Mouse (Mus musculus) frontal cortex, adult 2 months (tissue): ENCODE data around the gene Cyp2j5. TPM values are rescaled to one million over a fixed set of nuclear protein-coding genes. Genes with fewer than 3 reads are reported as not detected.
"Not testable (repeated sequence)": the region's sequence is repeated elsewhere in the genome, so short reads cannot be mapped to it uniquely, and the experiment has no call there.

Experiments used
- DNase-seq, 2 experiments: peaks; one replicate each; pipeline ENCODE4 v3.0.0; 2022; ENCODE audit warnings: low spot score in 1 of 2; ENCODE audit errors: extremely low spot score in 1 of 2
- polyA plus RNA-seq: library from polyadenylated mRNA; depleted of rRNA; stranded (reverse); fragments of >200 nt; gene quantifications from 2 replicates; pipeline ENCODE4 v1.2.3, GENCODE M21; 2012; rRNA removed

The Cyp2j5 gene
- polyA plus RNA-seq: not detected in 2 replicates

GRCm38 (mm10) chr4:96663991-96664390, at the start of gene Cyp2j5:
Cyp2j5 (minus strand) TSS chr4:96664154.
- no peak for DNase-seq

- DNase-seq: peak; percentile 55 to 89
Observed at GRCm38 (mm10) chr4:96705281-96705951, 41.5 kb upstream of the Cyp2j5 start.

- DNase-seq: no peak
Observed at GRCm38 (mm10) chr4:96698218-96698561, 34.2 kb upstream of the Cyp2j5 start.

GRCm38 (mm10) chr4:96697511-96698217, 33.7 kb upstream of the Cyp2j5 start:
- DNase-seq: peak in 1 of 2 experiments; percentile 34

GRCm38 (mm10) chr4:96696614-96697360, 32.8 kb upstream of the Cyp2j5 start:
- DNase-seq: peak; percentile 46 to 90

- DNase-seq: no peak
Observed at GRCm38 (mm10) chr4:96687358-96687803, 23.4 kb upstream of the Cyp2j5 start.

- peak in 1 of 2 experiments; percentile 51 for DNase-seq
Observed at GRCm38 (mm10) chr4:96683474-96683873, 19.5 kb upstream of the Cyp2j5 start.

GRCm38 (mm10) chr4:96680966-96681365, 17.0 kb upstream of the Cyp2j5 start:
- DNase-seq: no peak

GRCm38 (mm10) chr4:96680233-96680632, 16.3 kb upstream of the Cyp2j5 start:
- DNase-seq: peak in 1 of 2 experiments; percentile 70

GRCm38 (mm10) chr4:96664668-96665454, 907 bp upstream of the Cyp2j5 start:
- no peak for DNase-seq

- DNase-seq: no peak
Observed at GRCm38 (mm10) chr4:96635455-96635854, 28.5 kb downstream of the Cyp2j5 start.

GRCm38 (mm10) chr4:96622474-96622873, 41.5 kb downstream of the Cyp2j5 start:
- no peak for DNase-seq

- peak; percentile 60 to 76 for DNase-seq
Observed at GRCm38 (mm10) chr4:96591791-96592150, 72.2 kb downstream of the Cyp2j5 start.

- peak in 1 of 2 experiments; percentile 3 for DNase-seq
Observed at GRCm38 (mm10) chr4:96590911-96591790, 72.8 kb downstream of the Cyp2j5 start, which contains the start of gene Cyp2j9. Cyp2j9 (minus strand) TSS chr4:96591578.

- peak in 1 of 2 experiments; percentile 8 for DNase-seq
Observed at GRCm38 (mm10) chr4:96581425-96582088, 82.4 kb downstream of the Cyp2j5 start.

- not testable (repeated sequence) for DNase-seq
Observed at GRCm38 (mm10) chr4:96580351-96580750, 83.6 kb downstream of the Cyp2j5 start.
